Mouse (Mus musculus) limb, embryonic 12.5 days (tissue): Measurements from ENCODE around the gene Hnf4a. TPM values are rescaled to one million over a fixed set of nuclear protein-coding genes. Genes with fewer than 3 reads are reported as not detected.

Experiments used
- ATAC-seq: fragments of 200-750 bp; cut with Nextera tagmentation; 2 replicates; pipeline ENCODE4 v1.8.0; 2017; ENCODE audit warnings: low read depth, moderate TSS enrichment; ENCODE audit not compliant: insufficient number of reproducible peaks, insufficient read depth, low FRiP score, low TSS enrichment
- H3K27ac ChIP-seq: fragments of 300-500 bp; sonication (generic); 2 replicates; pipeline ENCODE4 v1.5.1; 2016; ENCODE audit warnings: mild to moderate bottlenecking, moderate library complexity
- H3K27me3 ChIP-seq: fragments of 300-500 bp; sonication (generic); 2 replicates; pipeline ENCODE4 v1.6.1; 2016; ENCODE audit warnings: mild to moderate bottlenecking, moderate library complexity
- H3K36me3 ChIP-seq: fragments of 300-500 bp; sonication (generic); 2 replicates; pipeline ENCODE4 v1.6.1; 2016; ENCODE audit warnings: mild to moderate bottlenecking, moderate library complexity
- H3K4me1 ChIP-seq: fragments of 300-500 bp; sonication (generic); replicated peaks from 2 replicates; pipeline ENCODE4 v1.6.1; 2016
- H3K4me2 ChIP-seq: fragments of 300-500 bp; sonication (generic); 2 replicates; pipeline ENCODE4 v1.6.1; 2016; ENCODE audit warnings: mild to moderate bottlenecking, moderate library complexity
- H3K4me3 ChIP-seq: fragments of 300-500 bp; sonication (generic); replicated peaks from 2 replicates; pipeline ENCODE4 v1.5.1; 2016; ENCODE audit warnings: mild to moderate bottlenecking
- H3K9ac ChIP-seq: fragments of 300-500 bp; sonication (generic); replicated peaks from 2 replicates; pipeline ENCODE4 v1.6.1; 2016; ENCODE audit warnings: mild to moderate bottlenecking, moderate library complexity
- H3K9me3 ChIP-seq: fragments of 300-500 bp; sonication (generic); 2 replicates; pipeline ENCODE4 v1.6.1; 2016; ENCODE audit warnings: mild to moderate bottlenecking, moderate library complexity
- WGBS: fragments of 180-500 bp; shearing (Covaris S2); methylation state at CpG from one replicate; pipeline ENCODE4 v1.1.7; 2016; 5-methylcytosine and 5-hydroxymethylcytosine counted together
- polyA plus RNA-seq: library from polyadenylated mRNA; unstranded; fragments of >200 nt; fragmentation: Nextera tagmentation; extraction: Ambion mirVana; gene quantifications from 2 replicates; pipeline ENCODE4 v1.2.1, GENCODE M21; 2016

The Hnf4a gene
- polyA plus RNA-seq, 1 experiment from 2014 or later: not detected

DNA sequence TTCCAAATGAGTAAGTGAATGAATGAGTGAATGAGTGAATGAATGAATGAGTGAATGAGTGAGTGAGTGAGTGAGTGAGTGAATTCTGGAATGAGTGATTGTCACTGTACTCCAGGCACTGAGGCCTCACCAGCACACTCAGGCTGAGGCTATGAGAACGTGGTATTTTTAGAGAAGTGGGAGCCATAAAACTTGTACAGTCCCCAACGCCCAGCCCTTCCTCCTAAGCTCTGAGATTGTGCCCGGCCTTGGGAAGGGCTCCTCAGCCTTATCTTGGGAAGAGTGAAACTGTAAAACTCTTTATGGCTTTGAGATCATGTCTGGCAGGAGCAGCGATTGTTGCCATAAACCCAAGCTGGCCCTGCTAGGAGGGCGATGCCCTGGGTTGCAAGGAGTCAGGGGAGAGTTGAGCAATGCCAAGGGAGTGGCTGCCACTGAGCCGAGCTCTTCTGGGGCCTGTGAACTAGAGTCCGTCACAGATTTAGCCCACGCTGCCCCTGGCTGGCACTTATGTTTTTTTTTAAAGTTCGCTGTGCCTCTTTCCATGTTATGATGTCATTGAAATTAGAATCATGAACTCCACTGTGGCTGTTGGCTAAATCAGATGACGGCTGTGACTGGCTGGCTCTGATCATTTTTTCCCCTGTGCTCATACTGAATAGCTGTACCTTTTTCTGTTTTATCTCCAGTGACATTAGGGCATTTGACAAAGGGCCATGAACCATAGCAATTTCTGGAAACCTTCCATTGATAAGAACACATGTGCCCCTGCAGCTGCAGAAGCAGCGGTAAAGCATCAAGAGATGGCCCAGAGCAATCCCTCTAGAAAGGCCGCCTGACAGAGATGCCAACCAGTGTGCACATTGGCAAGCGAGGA lies 73.7 kb downstream of the Hnf4a start:
- no peaks in the 10 kb centered on the region for H3K4me1 ChIP-seq
- no peak overlapping the region for H3K9ac ChIP-seq
- H3K27me3 ChIP-seq: no peaks in the 10 kb centered on the region; the same call in 1 of the 2 replicates
- H3K4me3 ChIP-seq: no peak overlapping the region
- H3K36me3 ChIP-seq: no peaks in the 10 kb centered on the region
- no peak overlapping the region for H3K4me2 ChIP-seq
- WGBS: 69% methylated on average over 13 of the region's 13 CpGs
- no peak for ATAC-seq
- H3K9me3 ChIP-seq: no peaks in the 10 kb centered on the region
- H3K27ac ChIP-seq: no peak overlapping the region

DNA sequence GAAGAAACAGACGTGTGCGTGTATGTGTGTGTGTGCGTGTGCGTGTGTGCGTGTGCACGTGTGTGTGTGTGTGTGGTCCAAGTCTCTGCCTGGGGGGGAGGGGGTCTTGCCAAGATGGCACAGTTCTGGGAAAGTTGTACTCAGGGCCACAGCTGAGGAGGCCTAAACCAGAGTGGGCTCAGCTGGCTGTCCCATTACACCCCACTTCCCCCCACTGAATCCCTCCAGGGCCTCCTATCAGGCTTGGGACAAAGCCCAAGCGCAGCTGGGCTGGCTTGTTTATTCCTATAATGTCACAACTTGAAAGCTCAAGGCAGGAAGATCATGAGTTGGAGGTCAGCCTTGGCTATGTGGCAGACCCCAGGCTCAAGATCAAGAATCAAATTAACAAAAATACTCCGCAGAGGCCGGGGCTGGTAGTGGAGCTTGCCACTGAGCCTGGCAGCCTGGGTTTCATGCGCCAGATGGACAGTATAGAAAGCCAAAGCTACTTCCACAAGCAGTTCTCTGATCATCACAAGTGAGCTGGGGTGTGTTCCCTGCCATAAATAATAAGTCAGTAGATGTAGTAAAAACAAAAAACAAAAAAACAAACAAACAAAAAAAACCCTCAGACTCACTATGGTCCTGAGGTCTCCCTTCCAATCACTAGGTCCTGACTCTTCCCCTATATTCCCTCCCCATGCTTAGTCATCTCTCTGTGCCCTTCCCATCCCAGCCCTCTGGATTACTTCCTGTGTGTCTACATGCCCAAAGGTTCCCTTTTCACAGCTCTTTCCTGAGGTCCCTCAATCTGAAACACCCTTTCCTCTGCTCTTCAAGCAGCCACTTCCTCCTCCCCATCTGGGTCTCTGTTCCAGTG lies 76.8 kb downstream of the Hnf4a start:
- Histone ChIP-seq H3K27me3 (no peaks in the 10 kb centered on the region), H3K27ac (no peak overlapping the region), H3K9me3 (no peaks in the 10 kb centered on the region), H3K4me3 (no peak overlapping the region), H3K4me1 (no peaks in the 10 kb centered on the region), H3K36me3 (no peaks in the 10 kb centered on the region), H3K4me2 (no peak overlapping the region), H3K9ac (no peak overlapping the region)
- 96% methylated on average over 10 of the region's 10 CpGs for WGBS
- no peak for ATAC-seq

DNA sequence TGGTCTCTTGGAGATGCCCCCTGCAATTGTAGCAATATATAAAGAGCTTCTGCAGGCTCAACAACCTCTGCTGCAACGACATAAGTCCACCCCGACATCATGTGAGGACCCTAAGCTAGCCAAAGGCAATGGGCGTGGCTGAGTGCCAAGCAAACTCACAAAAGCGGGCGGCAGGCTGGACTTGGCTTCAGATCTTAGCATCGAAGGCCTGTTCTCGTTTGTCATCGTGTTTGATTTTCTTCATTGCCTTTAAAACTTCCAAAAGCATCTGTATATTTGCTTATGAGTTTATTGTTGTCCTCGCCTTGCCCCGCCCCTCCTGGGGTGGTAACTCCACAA lies 77.4 kb downstream of the Hnf4a start:
- Histone ChIP-seq H3K27me3 (no peaks in the 10 kb centered on the region), H3K4me1 (no peaks in the 10 kb centered on the region), H3K4me2 (no peak overlapping the region), H3K4me3 (no peak overlapping the region), H3K27ac (no peak overlapping the region), H3K36me3 (no peaks in the 10 kb centered on the region), H3K9ac (no peak overlapping the region), H3K9me3 (no peaks in the 10 kb centered on the region)
- ATAC-seq: no peak
- WGBS: 80% methylated on average over 10 of the region's 10 CpGs

DNA sequence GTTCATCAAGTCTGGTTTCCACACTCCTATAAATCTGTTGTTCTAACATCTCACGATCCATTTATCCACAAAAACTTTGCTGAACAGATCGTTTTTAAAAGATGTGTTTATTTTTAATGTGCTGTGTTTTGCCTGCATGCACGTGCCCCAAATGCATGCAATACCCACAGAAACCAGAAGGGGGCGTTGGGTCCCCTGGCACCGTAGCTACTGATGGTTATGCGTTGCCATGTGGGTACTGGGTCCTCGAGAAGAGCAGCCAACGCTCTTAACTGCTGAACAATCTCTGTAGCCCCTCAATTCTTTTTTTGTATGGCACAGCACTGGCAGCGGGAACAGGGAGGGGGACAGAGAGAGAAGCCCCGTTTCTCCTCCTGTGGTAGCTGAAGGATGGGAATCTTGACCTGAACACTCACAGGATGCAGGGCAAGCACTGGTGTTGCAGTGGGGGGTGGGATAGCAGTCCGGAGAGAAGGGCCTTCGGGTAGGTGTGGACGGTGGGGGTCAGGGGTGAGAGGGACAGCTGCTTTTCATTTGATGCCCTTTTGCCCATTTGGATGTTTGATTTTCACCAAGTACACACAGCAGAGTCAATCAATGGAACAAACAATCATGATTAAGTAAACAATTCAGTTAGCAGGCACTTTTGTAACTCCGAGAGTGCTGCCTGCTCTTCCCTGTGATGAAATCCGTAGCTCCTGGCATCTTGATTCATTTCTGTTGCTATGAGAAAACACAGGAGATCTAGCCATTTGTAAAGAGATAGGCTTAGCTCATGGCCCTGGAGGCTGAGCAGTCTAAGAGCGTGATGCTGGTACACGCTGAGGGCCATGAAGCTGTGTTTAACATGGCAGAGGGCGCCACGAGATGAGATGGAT lies 80.0 kb downstream of the Hnf4a start:
- no peak overlapping the region for H3K4me2 ChIP-seq
- no peak for ATAC-seq
- H3K36me3 ChIP-seq: no peaks in the 10 kb centered on the region
- H3K9me3 ChIP-seq: no peaks in the 10 kb centered on the region
- no peak overlapping the region for H3K9ac ChIP-seq
- H3K4me1 ChIP-seq: no peaks in the 10 kb centered on the region; the same call in 1 of the 2 replicates
- H3K4me3 ChIP-seq: no peak overlapping the region
- no peaks in the 10 kb centered on the region for H3K27me3 ChIP-seq
- H3K27ac ChIP-seq: no peak overlapping the region
- WGBS: 45% methylated on average over 19 of the region's 19 CpGs

DNA sequence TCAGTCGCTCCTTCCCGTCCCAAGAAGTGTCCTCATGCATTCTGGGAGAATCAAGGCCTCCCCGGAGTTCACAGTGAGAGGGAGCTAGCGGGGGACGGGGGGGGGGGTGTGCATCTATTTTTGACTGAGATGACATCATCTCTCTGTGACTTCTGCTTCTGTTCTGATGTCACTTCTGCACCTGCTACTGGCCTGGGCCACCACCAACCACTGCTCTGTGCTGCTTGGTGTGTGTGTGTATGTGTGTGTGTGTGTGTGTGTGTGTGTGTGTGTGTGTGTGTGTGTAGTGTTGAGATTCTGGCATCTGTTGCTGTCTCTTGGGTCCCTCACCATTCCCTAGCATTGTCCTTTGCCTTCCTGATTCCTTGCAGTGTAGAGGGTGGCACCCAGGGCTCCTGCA lies 80.9 kb downstream of the Hnf4a start:
- no peaks in the 10 kb centered on the region for H3K36me3 ChIP-seq
- H3K4me2 ChIP-seq: no peak overlapping the region
- no peaks in the 10 kb centered on the region for H3K27me3 ChIP-seq
- H3K9ac ChIP-seq: no peak overlapping the region
- H3K9me3 ChIP-seq: no peaks in the 10 kb centered on the region
- ATAC-seq: no peak
- no peak overlapping the region for H3K4me3 ChIP-seq
- H3K27ac ChIP-seq: no peak overlapping the region
- 80% methylated on average over 5 of the region's 5 CpGs for WGBS
- H3K4me1 ChIP-seq: no peaks in the 10 kb centered on the region; the same call in 1 of the 2 replicates

DNA sequence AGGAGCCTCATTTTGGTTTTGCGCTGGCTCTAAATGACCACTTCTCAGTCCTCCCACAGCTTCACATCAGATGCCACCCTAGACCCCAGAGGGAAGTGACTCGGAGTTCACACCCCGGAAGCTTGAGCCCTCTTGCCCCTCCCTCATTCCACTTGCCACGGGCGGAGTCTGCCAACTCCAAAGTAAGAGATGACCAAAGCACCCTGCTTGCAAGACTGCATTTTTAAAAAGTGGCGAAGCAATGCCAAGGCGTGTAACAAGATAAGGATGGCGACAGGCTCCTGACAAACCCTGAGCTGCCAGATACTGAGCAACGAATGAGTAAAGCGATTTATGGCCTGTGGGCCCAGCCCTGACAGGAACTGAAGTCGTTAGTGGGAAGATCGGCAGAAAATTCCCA lies 83.6 kb downstream of the Hnf4a start:
- no peak for ATAC-seq
- no peaks in the 10 kb centered on the region for H3K27me3 ChIP-seq
- no peak overlapping the region for H3K27ac ChIP-seq
- 61% methylated on average over 12 of the region's 12 CpGs for whole genome bisulfite sequencing
- no peak overlapping the region for H3K4me2 ChIP-seq
- H3K4me3 ChIP-seq: no peak overlapping the region
- H3K9ac ChIP-seq: no peak overlapping the region
- no peaks in the 10 kb centered on the region for H3K36me3 ChIP-seq
- no peaks in the 10 kb centered on the region for H3K9me3 ChIP-seq
- H3K4me1 ChIP-seq: no peaks in the 10 kb centered on the region; the same call in 1 of the 2 replicates

DNA sequence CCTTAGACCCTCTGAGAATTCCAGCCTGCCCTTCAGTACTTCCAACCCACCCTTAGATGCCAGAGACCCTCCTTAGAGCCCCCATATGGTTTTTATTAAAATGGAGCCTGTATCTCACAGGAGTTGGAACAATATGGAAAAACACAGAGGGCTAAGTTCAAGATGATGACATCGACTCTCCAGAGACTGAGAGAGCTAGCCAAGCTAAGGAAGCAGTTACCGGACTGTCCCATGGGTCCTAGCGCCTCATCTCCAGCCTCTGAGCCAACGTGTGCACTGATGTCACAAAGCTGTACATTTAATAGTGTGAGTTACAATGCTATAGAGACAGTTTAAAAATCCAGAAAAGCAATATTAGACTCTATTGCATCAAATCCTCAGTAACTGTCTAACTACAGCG lies 84.4 kb downstream of the Hnf4a start:
- no peaks in the 10 kb centered on the region for H3K27me3 ChIP-seq
- 52% methylated on average over 5 of the region's 5 CpGs for WGBS
- no peak overlapping the region for H3K4me3 ChIP-seq
- no peaks in the 10 kb centered on the region for H3K36me3 ChIP-seq
- H3K4me2 ChIP-seq: no peak overlapping the region
- no peaks in the 10 kb centered on the region for H3K9me3 ChIP-seq
- H3K4me1 ChIP-seq: no peaks in the 10 kb centered on the region; the same call in 1 of the 2 replicates
- H3K27ac ChIP-seq: no peak overlapping the region
- ATAC-seq: no peak
- no peak overlapping the region for H3K9ac ChIP-seq

DNA sequence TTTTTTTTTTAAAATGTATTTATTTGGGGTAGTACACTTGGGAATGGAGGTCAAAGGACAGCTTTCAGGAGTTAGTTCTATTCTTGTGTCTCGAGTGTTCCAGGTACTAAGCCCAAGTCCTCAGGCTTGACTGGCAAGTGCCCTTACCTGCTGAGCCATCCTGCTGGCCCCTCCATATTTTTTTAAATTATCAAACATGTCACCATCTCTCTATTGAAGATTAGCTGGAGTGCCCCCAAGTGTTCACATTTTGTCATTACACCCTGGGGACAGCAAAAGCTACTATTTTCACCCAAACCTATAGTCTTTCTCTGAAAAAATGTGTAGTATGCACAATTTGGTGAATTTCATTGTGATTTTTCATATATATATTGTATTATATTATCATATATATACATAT lies 85.5 kb downstream of the Hnf4a start:
- Histone ChIP-seq H3K9me3 (no peaks in the 10 kb centered on the region), H3K9ac (no peak overlapping the region), H3K4me3 (no peak overlapping the region), H3K36me3 (no peaks in the 10 kb centered on the region), H3K27ac (no peak overlapping the region), H3K27me3 (no peaks in the 10 kb centered on the region), H3K4me1 (no peaks in the 10 kb centered on the region; the same call in 1 of the 2 replicates), H3K4me2 (no peak overlapping the region)
- 72% methylated on average over 1 of the region's 1 CpGs for WGBS
- ATAC-seq: no peak

DNA sequence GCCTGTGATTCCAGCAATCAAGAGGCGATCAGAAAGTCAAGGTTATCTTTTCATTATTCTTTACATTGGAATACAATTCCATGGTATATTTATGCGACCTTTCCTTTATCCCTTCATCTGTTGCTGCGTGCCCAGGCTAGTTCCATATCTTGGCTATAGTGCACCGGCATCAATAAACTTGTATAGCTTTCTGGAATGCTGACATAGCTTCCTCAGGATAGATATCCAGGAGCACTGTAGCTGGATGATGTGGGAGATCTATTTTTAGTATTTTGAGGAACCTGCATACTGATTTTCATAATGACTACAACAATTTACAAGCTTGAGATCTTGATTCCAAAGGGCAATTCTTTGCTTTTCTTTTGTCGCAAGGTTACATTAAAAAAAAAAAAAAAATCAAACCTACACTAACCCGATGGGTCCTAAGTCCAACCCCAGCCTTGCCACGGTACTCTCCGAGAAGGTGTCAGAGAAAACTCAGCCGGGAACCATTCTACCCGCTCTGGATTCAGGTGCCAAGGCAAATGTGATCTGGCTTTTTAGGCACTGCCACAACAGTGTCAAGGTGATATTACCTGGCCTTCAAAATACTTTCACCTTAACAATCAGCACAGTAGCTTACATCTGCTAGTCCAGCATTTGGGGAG lies 87.2 kb downstream of the Hnf4a start:
- H3K4me3 ChIP-seq: no peak overlapping the region
- WGBS: 86% methylated on average over 10 of the region's 10 CpGs
- no peaks in the 10 kb centered on the region for H3K27me3 ChIP-seq
- ATAC-seq: no peak
- no peak overlapping the region for H3K4me2 ChIP-seq
- H3K9ac ChIP-seq: no peak overlapping the region
- no peaks in the 10 kb centered on the region for H3K9me3 ChIP-seq
- no peak overlapping the region for H3K27ac ChIP-seq
- H3K36me3 ChIP-seq: no peaks in the 10 kb centered on the region
- H3K4me1 ChIP-seq: no peaks in the 10 kb centered on the region; the same call in 1 of the 2 replicates

DNA sequence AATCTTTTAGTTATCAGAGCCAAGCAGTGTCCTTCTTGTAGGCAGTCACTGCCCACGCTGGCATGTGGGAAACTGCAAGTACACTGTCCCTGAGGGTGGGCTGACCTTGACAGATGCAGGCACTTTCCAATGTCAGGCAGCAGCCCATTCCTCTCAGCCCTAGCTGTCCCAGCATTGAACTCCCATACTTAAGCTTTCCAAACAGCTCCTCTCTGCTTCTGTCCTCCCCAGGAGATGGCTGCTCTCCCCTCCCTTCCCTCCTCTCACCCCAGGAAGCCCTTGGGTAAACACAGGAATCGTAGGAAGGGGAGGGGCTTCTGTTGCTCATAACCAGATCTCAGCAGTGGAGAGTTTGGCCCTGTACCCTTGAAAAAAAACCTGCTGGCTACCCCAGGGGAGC lies 88.5 kb downstream of the Hnf4a start:
- ATAC-seq: no peak
- no peaks in the 10 kb centered on the region for H3K36me3 ChIP-seq
- no peak overlapping the region for H3K4me3 ChIP-seq
- H3K9me3 ChIP-seq: no peaks in the 10 kb centered on the region
- H3K4me2 ChIP-seq: no peak overlapping the region
- H3K4me1 ChIP-seq: no peaks in the 10 kb centered on the region; the same call in 1 of the 2 replicates
- 18% methylated on average over 2 of the region's 2 CpGs for WGBS
- no peak overlapping the region for H3K9ac ChIP-seq
- no peak overlapping the region for H3K27ac ChIP-seq
- H3K27me3 ChIP-seq: no peaks in the 10 kb centered on the region
